Mouse (Mus musculus) MEL (cell line): ENCODE measurements around the gene Ncmap.

Experiments
- CTCF ChIP-seq, 3 experiments: IDR thresholded peaks in 2 of 3; conservative IDR thresholded peaks in 1 of 3; 2 replicates each; pipeline ENCODE4 v1.5.1; 2011 to 2012; ENCODE audit warnings: low read length in 3 of 3, low read depth in 2 of 3, mild to moderate bottlenecking in 2 of 3, improper control_type of control experiment in 1 of 3, inconsistent platforms in 1 of 3, mixed read lengths in 1 of 3, moderate library complexity in 1 of 3; ENCODE audit not compliant: control insufficient read depth in 1 of 3, insufficient read depth in 1 of 3, poor library complexity in 1 of 3, severe bottlenecking in 1 of 3
- E2F4 ChIP-seq: IDR thresholded peaks from 2 replicates; pipeline ENCODE4 v1.6.1; 2011; ENCODE audit warnings: low read depth, low read length, improper control_type of control experiment, borderline replicate concordance
- EP300 ChIP-seq, 2 experiments: IDR thresholded peaks; 2 replicates each; pipeline ENCODE4 v1.6.1; 2011; ENCODE audit warnings: improper control_type of control experiment in 2 of 2, low read length in 2 of 2, low read depth in 1 of 2, mild to moderate bottlenecking in 1 of 2
- HCFC1 ChIP-seq: IDR thresholded peaks from 2 replicates; pipeline ENCODE4 v1.6.1; 2012; ENCODE audit warnings: low read depth, mild to moderate bottlenecking, inconsistent platforms, low read length, improper control_type of control experiment, moderate library complexity
- MAFK ChIP-seq: IDR thresholded peaks from 2 replicates; pipeline ENCODE4 v1.6.1; 2011; ENCODE audit warnings: low read depth, mild to moderate bottlenecking, low read length, improper control_type of control experiment, borderline replicate concordance
- POLR2A ChIP-seq, 2 experiments: IDR thresholded peaks; 2 replicates each; pipeline ENCODE4 v1.6.1; 2011 to 2012; ENCODE audit warnings: low read length in 2 of 2, mild to moderate bottlenecking in 2 of 2, control low read depth in 1 of 2, improper control_type of control experiment in 1 of 2, low read depth in 1 of 2, moderate library complexity in 1 of 2; ENCODE audit not compliant: control insufficient read depth in 1 of 2, insufficient read depth in 1 of 2, poor library complexity in 1 of 2
- RAD21 ChIP-seq: IDR thresholded peaks from 2 replicates; pipeline ENCODE4 v1.6.1; 2011; ENCODE audit warnings: mild to moderate bottlenecking, low read depth, low read length, improper control_type of control experiment
- UBTF ChIP-seq: IDR thresholded peaks from 2 replicates; pipeline ENCODE4 v1.6.1; 2012; ENCODE audit warnings: low read depth, mild to moderate bottlenecking, inconsistent platforms, low read length, improper control_type of control experiment, moderate library complexity, borderline replicate concordance; ENCODE audit not compliant: insufficient read depth
- USF1 ChIP-seq: IDR thresholded peaks from 2 replicates; pipeline ENCODE4 v1.6.1; 2014; ENCODE audit warnings: low read depth, mild to moderate bottlenecking, inconsistent platforms, low read length, improper control_type of control experiment, moderate library complexity

DNA sequence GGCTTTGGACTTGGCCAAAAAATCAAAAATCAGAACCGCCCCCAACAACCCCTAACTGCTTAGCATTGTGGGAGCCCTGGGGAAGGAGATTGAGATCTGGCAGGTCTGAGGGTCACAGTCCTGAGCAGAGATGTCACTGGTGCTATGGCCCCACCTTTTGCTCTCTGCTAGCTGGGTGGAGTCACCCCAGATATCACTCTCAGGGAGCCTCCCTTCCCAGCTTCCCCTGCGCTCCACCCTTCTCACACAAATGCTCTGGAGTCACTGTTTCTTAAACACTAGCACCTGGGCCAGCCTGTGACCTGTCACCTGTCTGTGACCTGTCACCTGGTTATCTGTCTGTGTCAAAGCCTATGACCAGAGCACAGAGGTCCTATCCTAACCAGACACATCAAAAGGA lies 6.9 kb upstream of the Ncmap start:
- TF ChIP-seq CTCF (IDR thresholded peaks at IDR 0.05 in 2 of 3, conservative IDR thresholded peaks at IDR 0.05 in 1 of 3; ENCODE audit: control insufficient read depth in 1 of 3, insufficient read depth in 1 of 3, low read depth in 2 of 3, low read length in 3 of 3, poor library complexity in 1 of 3, severe bottlenecking in 1 of 3) (no peak), E2F4 (no peak), HCFC1 (no peak), EP300 (IDR thresholded peaks at IDR 0.05; ENCODE audit: low read depth in 1 of 2, low read length in 2 of 2) (no peak), RAD21 (no peak), POLR2A (IDR thresholded peaks at IDR 0.05; ENCODE audit: control insufficient read depth in 1 of 2, insufficient read depth in 1 of 2, low read depth in 1 of 2, low read length in 2 of 2, poor library complexity in 1 of 2) (no peak), MAFK (no peak), UBTF (no peak), USF1 (no peak)
